Mouse (Mus musculus): Measurements from ENCODE around the gene Terb2.

DNA sequence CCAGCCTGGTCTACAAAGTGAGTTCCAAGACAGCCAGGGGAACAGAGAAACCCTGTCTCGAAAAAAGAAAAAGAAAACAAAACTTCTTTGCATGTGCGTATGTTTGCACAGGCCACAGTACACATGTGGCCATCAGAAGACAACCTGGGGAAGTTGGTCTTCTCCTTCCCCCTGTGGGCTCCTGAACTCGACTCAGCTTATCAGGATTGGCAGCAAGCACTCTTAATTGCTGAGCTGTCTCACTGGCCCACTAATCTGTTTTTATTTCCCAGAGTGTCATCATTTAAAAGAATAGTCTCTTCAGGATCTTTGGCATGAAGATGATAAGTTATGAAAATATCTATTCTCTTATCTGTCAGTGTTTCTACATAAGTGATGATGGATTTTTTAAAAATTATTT is 5.8 kb downstream of the Terb2 start:
- TF ChIP-seq CTCF (IDR thresholded peaks at IDR 0.05) (no peak), EP300 (IDR thresholded peaks at IDR 0.05) (no peak)
